Mouse (Mus musculus) adrenal gland, postnatal 4 days (tissue): ENCODE results near the gene Satb2. TPM values are rescaled to one million over a fixed set of nuclear protein-coding genes. Genes with fewer than 3 reads are reported as not detected.
"Not testable (repeated sequence)": the region's sequence is repeated elsewhere in the genome, so short reads cannot be mapped to it uniquely, and the experiment has no call there.

Experiments used
- DNase-seq, 2 experiments: peaks; one replicate each; pipeline ENCODE4 v3.0.0; 2021 to 2022; ENCODE audit warnings: low spot score in 2 of 2, mixed read lengths in 2 of 2
- total RNA-seq, 2 experiments: library from RNA; stranded (reverse); gene quantifications; 2 replicates each; pipeline ENCODE4 v1.2.3; 2021

Gene Satb2
- total RNA-seq, 2 experiments from 2014 or later = 2.6 to 3.2 TPM

- no peak for DNase-seq
These were observed 139.5 kb downstream of the Satb2 start for GRCm38 (mm10) chr1:56838901-56839300.

GRCm38 (mm10) chr1:56833984-56834900, 144.2 kb downstream of the Satb2 start:
- no peak for DNase-seq

GRCm38 (mm10) chr1:56833307-56833706, 145.1 kb downstream of the Satb2 start:
- DNase-seq = no peak

- no peak for DNase-seq
These were observed 145.7 kb downstream of the Satb2 start for GRCm38 (mm10) chr1:56832738-56833137.

- no peak for DNase-seq
These were observed 155.7 kb downstream of the Satb2 start for GRCm38 (mm10) chr1:56822735-56823134.

- DNase-seq = no peak
These were observed 156.4 kb downstream of the Satb2 start for GRCm38 (mm10) chr1:56822025-56822424.

- no peak for DNase-seq
These were observed 164.9 kb downstream of the Satb2 start for GRCm38 (mm10) chr1:56813506-56813905.

GRCm38 (mm10) chr1:56812961-56813360, 165.5 kb downstream of the Satb2 start:
- no peak for DNase-seq

- DNase-seq = no peak
These were observed 167.0 kb downstream of the Satb2 start for GRCm38 (mm10) chr1:56811486-56811885.

- DNase-seq = no peak
These were observed 172.4 kb downstream of the Satb2 start for GRCm38 (mm10) chr1:56806006-56806405.

GRCm38 (mm10) chr1:56800611-56801010, 177.8 kb downstream of the Satb2 start:
- no peak for DNase-seq

GRCm38 (mm10) chr1:56795016-56795608, 183.3 kb downstream of the Satb2 start:
- DNase-seq = no peak

GRCm38 (mm10) chr1:56789641-56790040, 188.8 kb downstream of the Satb2 start:
- DNase-seq = no peak

GRCm38 (mm10) chr1:56782139-56782538, 196.3 kb downstream of the Satb2 start:
- not testable (repeated sequence) for DNase-seq

- no peak for DNase-seq
These were observed 214.2 kb downstream of the Satb2 start for GRCm38 (mm10) chr1:56764205-56764604.

GRCm38 (mm10) chr1:56761512-56761911, 216.9 kb downstream of the Satb2 start:
- no peak for DNase-seq

- DNase-seq = no peak
These were observed 225.2 kb downstream of the Satb2 start for GRCm38 (mm10) chr1:56753283-56753682.

GRCm38 (mm10) chr1:56750693-56751092, 227.8 kb downstream of the Satb2 start:
- no peak for DNase-seq

- DNase-seq = no peak
These were observed 228.7 kb downstream of the Satb2 start for GRCm38 (mm10) chr1:56749629-56750311.

- DNase-seq = no peak
These were observed 229.5 kb downstream of the Satb2 start for GRCm38 (mm10) chr1:56748876-56749493.
